Mouse (Mus musculus) cerebellum, postnatal 4 days (tissue): ENCODE data around the gene Igsf9b.
A peak's percentile ranks its signal among the peaks of the same experiment; 100 is the strongest.

Experiments used
- DNase-seq, 2 experiments: peaks; one replicate each; pipeline ENCODE4 v3.0.0; 2022; ENCODE audit warnings: low spot score in 2 of 2, mixed read lengths in 1 of 2

Igsf9b gene

DNA sequence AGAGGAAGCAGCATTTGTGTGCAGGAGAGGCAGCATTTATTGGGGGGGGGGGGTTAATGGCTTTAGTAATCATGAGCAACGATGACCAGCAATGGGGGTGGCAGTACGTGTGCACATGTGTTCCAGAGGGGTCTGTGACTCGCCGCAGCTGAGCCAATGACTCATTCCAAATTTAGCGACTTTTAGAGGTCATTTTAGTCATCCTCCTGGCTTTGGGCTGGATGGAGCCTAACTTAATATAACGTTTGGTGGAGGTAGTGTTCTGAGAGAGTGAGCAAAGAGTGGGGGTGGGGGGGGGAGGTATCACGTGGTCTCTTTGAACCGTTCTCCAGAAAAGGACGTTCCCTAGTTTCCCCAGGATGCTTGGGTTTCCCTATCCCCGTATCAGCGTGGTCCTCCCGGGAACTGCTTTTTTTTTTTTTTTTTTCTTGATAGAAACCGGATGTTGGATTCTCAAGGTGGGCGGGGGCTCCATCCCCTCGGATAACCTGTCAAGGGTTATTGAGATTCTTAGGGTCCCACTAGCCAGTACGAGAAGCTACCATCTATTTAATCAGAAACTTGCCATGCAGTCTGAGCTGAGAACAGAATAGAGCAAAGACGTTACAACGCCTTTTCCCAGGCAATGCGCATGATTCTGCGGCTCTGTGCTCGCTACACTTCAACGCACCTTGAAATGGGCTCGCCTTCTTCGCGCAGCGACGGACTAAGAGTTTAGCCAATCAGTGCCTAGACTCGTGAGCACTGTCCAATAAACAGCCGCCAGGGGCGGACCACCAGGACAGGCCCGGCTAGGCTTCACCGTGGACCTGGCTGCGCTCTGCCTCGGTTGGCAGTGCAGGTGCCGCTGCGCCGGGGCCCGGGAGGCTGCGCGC is at the start of gene Igsf9b:
TSS of gene Igsf9b (plus strand) at position 794 of the 875 bp plus-strand sequence.
- DNase-seq = peak; percentile 92 to 95

DNA sequence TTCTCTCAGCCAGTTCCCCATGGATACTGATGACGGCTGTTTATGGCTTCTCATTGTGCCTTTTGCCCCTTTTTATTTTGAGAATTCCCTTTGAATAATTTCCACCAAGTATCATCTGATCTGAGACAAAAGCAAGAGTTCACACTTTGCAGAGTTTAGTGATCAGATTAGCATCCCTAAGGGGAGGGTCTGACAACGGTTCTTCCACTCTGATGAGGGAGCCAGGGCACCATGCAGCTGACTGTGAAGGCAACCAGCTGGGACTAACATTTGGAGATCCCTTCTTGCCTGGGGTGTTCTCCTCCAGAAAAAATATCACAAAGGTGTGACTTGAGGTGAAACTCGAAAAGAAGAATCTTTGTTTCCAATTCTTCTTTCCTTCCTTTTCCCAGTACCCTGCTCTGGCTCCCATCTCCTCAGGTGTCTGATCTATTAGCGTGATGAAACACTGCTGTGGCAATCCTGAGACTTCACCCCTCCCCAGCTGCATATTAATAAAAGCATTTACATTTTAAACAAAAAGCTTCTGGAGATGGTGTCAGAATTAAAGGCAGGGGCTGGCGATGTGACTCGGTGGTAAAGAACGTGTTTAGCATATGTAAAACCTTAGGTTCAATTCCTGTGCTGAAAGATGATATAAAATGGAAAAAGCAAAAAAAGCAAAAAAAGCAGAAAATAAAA is 46.8 kb upstream of the Igsf9b start:
- DNase-seq = no peak

DNA sequence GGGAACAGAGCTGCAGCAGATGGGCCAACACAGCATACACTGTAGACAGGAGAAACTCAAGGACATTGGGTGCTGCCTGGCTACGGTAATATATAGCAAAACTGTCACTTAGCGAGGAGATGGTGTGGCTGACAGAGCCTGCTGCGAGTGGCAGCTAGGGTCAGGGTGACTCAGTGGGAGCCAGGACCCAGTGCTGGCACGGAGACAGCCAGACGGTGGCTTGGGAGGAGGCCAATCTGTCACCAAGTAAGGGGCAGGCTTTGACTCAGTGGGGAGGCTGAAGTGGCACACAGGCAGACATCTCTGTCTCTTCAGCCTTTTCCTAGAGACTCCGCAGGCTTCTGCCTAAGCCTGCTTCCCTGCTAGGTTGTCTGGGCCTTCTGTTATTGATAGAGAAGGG is 42.5 kb upstream of the Igsf9b start:
- peak in 1 of 2 experiments; percentile 49 for DNase-seq

DNA sequence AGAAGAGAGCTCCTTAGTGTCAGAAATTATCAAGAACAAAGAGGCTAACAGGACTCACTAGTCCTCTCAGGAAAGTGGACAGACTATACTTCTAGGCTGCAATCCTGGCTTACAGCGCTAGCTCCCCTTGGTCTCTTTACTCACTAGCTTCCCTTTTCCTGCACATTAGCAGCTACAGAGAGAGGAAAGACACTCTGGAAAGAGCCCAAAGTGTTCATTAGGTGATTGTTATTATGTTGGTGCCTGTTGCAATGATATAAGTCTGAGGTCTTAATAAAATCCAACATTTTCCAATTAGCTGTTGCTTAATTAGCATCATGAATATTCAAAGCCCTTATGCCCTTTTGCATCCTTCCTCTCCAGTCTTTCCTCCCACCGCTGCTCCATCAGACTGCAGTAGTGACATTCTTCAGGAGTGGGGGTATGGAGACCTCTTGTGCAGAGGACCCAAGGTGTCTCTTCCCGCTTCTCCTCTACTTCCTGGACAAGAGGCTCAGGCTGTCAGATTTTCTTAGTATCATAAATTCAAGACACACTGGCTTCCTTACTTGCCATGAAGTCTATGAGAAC is 38.5 kb upstream of the Igsf9b start:
- DNase-seq = no peak

DNA sequence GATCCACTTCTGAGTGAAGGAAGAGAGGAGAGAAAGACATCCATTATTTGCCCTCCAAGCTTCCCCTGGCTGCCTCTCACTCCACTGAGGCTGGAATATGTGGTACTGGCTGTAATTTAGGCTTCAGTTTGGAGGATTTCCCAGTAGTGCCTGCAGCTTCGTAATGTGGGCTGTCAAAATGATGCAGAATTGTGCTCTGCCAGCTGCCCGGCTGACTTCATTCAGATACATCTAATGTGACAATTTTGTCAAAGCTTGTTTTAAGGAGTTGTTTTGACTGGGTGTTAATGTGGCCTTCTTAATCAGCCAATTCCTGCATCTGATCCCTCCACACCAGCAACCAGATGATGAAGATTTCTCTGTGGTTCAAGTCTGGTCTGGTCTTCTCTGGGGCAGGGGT is 37.1 kb upstream of the Igsf9b start:
- DNase-seq = no peak

DNA sequence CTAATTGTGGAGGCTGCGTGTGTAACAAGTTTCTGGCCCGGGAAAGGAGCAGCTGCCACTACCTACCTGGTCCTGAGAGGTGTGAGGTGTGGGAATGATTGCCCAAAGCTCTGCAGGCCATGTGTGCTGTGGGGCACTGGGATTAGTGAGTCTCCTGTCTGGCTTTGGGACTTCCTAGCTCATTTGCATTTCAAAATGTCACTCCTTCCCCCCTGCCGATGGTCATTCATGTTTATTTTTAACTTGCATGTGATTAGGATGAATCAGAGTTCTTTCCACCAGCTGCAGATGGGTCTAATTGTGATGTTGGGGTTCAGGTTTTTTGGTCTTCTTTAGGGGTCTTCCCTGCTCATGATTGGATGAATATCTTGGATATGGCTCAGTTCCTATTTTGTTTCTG is 34.0 kb upstream of the Igsf9b start:
- no peak for DNase-seq

DNA sequence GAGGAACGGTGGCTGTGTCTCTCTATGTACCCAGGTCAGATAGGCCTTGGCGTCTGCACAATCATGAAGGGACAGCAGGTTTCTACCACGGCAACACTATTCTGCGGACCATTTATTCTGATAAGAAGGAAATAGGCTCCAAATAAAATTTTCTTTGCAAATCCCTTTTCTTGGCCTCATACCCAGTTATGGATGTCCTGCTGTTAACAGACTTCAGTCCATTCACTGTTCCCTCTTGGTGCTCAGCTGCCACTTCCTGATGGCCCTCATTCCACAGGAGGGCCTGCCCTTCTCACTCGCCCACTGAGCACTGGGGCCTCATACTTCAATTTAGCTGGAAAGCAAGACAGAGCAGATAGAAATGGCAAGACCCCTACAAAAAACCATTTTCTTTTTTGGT is 31.1 kb upstream of the Igsf9b start:
- DNase-seq = no peak

DNA sequence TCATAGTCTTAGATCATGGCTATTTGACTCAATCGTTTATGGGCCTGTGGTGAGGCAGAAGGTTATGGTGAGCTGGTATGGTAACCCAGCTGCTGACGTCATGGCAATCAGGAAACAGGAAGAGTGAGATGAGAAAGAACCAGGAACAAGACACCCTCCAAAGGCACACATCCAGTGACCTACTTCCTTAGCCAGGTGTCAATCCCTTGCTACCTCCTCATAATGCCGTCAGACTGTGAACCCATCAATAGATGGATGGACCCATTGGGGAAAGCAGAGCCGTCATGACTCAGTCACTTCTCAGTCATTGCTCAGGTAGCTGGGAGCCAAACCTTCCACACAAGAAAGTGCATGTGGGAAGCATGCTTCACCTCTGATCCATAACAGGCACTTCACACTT is 30.5 kb upstream of the Igsf9b start:
- no peak for DNase-seq

DNA sequence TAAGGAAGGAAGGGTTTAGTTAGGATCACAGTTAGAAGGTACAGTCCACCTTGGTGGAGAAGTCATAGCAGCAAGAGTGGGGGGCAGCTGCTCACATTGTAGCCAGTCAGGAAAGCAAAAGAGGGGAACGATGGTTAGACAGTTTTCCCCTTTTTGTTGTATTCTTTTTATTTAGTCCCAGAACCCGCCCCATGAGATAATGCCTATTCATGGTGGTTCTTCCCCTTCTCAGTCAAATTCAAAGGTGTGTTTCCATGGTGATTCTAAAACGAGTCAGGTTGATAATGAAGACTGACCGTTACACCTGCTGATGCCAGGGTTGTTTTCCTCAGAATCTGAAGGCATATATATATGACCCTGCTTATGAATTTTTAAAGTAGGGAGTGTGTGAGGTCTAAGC is 29.7 kb upstream of the Igsf9b start:
- DNase-seq = no peak

DNA sequence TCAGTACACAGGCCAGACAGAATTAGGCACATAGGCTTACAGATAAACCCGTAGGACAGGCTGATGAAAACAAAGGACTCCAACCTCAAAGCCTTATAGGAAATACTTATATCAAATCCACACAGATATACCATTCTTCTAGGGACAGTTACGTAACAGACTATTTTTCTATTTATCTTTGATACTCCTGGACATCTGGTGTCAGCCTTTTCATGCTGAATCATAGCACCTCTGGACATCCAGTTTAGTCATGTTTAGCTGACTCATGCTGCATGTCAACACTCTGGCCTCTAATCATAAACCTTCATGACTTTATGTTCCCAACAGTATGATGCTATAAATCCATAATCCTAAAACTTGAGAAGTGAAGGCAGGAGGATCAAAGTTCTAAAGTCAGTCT is 29.1 kb upstream of the Igsf9b start:
- no peak for DNase-seq

DNA sequence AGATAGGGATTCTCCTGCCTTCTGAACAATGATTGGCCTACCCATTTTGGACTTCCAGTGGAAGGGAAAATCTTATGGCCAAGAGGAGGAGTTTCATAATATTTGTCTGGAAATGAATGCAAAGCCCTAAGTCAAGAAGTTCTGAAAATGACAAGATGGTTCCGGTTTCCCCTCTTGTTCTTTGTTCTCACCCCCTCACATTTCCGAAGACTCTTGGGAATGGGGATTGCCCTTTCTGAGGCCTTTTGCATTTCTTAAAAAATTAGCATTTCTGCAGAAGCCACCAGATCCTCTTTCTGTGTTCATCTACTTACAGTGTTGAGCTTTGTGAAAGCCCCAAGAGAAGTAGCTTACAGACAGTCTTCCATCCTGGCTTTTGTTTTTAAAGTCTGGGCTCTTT is 27.1 kb upstream of the Igsf9b start:
- DNase-seq = no peak

DNA sequence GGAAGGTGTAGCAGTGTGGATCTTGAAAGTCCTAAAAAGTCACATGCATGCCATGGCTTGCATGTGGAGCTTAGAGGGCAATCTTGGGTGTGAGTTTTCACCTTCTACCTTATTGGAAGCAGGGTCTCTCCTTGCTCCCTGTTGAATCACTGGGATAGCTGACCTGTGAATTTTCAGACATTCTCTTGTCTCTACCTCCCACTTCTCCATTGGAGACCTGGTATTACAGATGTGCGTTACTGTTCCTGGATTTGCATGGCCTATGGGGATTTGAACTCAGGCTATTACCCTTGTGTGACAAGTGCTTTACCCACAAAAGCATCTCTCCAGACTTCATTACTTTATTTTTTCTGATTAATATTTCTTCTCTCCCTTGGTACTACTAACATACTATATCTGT is 26.1 kb upstream of the Igsf9b start:
- no peak for DNase-seq

DNA sequence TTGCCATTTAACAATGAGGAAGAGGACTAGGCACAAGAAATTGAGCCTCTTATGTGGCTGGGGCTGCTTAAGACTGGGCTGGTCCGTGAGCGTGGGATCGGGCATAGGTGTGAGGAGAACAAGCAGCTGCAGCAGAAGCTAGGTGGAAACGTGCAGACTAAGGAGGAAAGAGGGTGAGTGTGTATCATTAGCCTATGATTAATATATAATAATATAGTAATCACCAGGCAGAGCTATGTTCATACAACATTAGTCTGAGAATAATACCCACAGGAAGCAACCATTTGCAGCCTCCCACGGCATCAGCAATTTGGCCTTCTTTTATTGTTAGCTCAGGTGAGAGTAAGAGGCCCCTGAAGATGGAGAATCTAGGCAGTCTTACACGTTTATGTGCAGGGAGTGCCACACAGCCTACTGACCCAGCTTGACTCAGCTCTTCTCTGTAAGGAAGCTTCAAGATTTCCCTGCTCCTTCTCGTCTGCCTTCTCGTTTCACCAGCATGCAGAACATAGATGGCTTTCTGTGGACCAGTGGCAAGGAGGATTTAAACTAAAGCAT is 22.6 kb upstream of the Igsf9b start:
- DNase-seq = no peak

DNA sequence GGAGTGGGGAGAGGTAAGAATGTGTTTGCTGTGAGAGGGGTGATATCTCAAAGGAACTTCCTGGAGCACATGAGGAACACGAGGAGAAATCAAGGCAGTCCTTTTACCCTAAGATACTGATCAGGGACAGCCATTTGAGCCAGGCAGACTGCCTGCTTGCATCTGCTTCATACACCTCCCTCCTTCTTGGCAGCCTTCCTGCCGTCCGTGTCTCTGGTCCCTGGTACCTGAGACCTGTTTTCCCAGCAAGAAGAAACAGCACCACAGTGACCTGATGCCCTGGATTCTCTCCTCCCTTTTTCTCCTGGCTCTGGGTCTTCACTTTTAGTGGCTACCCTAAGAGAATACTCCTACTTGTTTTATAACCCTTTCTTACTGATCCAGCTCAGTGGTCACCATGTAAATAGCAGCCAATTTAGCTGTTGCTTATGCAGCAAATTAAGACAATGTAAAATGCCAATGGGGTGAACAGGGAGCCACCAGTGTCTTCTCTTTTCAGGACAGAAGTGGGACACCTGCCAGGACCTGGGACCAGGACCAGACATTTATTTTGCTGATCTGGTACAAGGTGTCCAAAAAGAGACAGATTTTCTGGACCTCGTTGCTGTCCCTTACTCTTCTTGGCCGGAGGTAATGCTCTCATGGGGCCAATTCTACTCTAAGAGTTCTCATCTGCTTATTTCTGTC is 21.5 kb upstream of the Igsf9b start:
- DNase-seq = no peak

DNA sequence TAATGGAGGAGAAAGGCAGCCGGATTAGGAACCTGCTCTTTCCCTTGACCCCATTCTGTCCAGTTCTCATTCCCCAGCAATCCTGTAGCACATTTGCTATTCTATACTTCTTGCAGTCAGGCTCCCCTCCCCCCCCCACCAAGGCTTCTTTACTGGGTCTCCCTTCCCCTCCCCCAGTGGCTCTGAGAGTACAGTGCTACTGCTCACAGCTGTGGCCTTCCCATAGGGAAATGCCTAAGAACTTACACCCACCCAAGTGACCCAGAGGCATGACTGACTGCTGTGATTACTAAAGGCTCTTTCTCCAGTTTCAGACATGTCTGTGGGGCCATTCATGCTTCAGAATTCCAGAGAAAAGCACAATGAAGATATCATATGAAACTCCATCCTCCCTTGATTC is 20.0 kb upstream of the Igsf9b start:
- DNase-seq = no peak

DNA sequence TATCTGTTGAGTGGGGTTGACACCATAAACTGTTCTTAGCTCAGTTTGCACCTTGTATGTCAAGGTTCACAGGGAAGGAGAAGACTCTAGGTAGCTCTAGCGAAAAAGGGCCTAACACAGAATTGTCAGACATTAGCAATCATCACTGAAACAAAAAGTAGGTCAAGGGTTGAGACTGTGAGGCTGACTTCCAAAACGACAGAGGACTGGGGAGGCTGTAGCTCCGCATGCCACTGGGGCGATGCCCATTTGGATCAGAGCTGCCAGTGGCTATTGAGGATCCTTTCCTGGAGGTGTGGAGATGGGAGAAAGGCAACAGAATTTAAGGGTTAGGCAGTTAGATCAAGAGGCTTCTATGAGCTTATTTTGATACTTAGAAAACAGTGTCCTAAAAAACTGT is 18.0 kb upstream of the Igsf9b start:
- DNase-seq = no peak

DNA sequence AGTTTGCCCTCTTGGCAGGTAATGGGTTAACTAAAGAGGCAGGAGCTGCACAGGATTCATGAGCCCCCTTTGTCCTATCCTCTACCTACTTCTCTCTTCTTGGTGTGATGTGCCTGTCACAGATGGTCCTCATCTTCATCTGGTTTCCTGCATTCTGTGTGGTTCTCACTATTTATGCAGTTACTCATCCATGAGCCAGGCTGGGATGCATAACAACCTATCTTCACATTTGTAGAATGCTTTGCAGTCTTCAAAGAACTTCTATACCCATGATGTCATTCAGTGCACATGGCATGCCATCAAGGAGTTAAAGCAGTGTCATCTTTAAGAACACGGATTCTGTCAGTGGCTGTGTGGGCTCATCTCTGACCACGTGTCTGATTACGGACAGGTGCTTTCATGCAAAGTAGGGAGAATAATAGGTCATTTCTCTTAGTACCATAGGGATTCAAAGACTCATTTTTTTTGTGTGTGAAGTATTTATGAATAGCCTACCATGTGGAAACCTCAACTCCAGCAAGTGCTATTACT is 13.2 kb upstream of the Igsf9b start:
- DNase-seq = no peak

DNA sequence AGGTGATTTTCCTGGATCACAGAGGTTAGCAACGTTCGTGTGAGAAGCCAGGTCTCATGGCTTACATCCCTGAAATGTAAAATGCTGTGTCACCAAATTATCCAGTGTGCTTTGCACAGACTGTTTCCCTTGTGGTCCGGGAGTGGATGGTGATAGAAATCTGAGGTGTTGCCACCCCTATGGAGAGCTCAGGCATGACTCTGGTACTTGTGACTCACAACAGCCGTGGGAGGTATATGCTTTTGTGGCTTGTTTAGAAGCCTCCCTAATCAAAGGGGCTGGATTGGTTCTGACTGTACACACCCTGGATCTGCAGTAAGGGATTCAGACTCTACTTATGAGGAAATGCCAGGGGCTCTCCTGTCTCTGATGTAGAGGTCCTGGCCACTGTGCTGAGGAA is 12.7 kb upstream of the Igsf9b start:
- no peak for DNase-seq

DNA sequence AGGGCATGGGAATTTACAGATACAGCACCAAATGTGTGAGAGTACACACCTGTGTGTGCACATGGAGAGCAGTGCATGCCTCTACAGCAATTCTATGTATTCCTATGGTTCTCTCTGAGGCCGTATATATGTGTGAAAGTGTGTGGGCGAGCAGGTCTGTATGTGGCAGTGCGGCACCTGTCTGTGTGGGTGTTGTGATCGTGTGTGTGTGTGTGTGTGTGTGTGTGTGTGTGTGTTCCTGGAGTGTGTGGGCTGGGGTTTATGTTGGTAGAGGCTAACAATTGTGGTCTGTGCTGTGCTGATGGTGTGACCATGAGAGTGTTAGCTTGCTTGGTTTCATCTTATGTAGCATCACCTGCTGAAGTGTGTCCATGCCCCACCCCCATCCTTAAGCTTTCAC is 12.1 kb upstream of the Igsf9b start:
- no peak for DNase-seq

DNA sequence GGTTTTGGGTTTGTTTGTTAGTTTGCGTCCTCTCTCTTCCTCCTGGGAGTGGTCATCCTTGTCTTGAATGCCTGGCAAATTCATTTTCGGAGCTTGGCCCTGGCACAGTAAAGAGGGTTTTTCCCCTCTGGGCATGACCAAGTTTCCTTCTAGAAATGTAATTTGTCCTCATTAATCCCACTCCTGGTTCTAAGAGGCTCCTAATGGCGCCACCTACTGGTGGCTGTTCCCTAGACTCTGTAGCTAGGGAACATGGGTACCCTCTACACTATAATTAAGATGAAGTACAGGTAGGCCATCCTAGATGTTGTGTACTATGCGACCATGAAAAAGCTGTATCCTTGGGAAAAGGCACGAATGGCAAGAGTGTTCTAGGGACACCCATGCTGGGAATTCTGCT is 11.6 kb upstream of the Igsf9b start:
- DNase-seq = peak in 1 of 2 experiments; percentile 63

DNA sequence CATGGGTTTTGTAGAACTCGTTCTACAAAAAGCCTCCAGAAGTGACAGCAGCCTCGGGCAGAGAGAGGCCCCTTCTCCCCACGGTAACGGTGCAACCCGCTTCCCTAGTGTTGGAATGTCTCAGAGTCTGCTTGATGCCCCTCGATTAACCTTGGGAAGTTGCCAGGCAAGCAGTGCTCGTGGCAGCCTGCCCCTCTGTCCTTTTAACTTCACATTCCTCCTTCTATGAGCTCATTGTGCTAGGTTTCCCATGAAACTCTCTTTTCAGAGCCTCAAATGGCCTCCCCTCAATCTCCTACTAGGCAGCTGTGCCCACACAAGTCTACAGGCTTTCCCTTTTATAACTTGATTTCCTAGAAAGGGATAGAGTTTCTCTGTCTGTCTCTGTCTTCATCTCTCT is 10.6 kb upstream of the Igsf9b start:
- peak in 1 of 2 experiments; percentile 64 for DNase-seq
